Mouse (Mus musculus) small intestine, adult 2 months (tissue): ENCODE results near the gene Gabbr2. TPM values are rescaled to one million over a fixed set of nuclear protein-coding genes. Genes with fewer than 3 reads are reported as not detected.

Experiments
- H3K27ac ChIP-seq: fragments of 200-500 bp; 2 replicates; pipeline ENCODE4 v1.5.1; 2012; ENCODE audit warnings: low read depth, low read length, control low read depth, inconsistent platforms; ENCODE audit not compliant: insufficient read depth
- H3K27me3 ChIP-seq: fragments of 200-500 bp; 2 replicates; pipeline ENCODE4 v1.6.1; 2012; ENCODE audit warnings: mild to moderate bottlenecking, moderate library complexity, low read length, inconsistent platforms; ENCODE audit not compliant: control insufficient read depth, insufficient read depth
- H3K36me3 ChIP-seq: fragments of 200-500 bp; 2 replicates; pipeline ENCODE4 v1.6.1; 2012; ENCODE audit warnings: mild to moderate bottlenecking, low read length, control low read depth, inconsistent platforms; ENCODE audit not compliant: control insufficient read depth, insufficient read depth
- H3K4me1 ChIP-seq: fragments of 200-500 bp; 2 replicates; pipeline ENCODE4 v1.6.1; 2012; ENCODE audit warnings: low read length, inconsistent platforms, mixed read lengths; ENCODE audit not compliant: control insufficient read depth, insufficient read depth, insufficient read length
- H3K4me3 ChIP-seq: fragments of 200-500 bp; 2 replicates; pipeline ENCODE4 v1.5.1; 2012; ENCODE audit warnings: low read depth, mild to moderate bottlenecking, control low read depth, inconsistent platforms, low read length, moderate library complexity
- CTCF ChIP-seq: fragments of 200-500 bp; IDR thresholded peaks from 2 replicates; pipeline ENCODE4 v1.5.1; 2012; ENCODE audit warnings: low read depth, mild to moderate bottlenecking, control low read depth, inconsistent platforms, low read length, moderate library complexity, mixed read lengths; ENCODE audit not compliant: insufficient replicate concordance, insufficient read length; ENCODE audit errors: extremely low read depth
- POLR2A ChIP-seq: fragments of 200-500 bp; IDR thresholded peaks from 2 replicates; pipeline ENCODE4 v1.6.1; 2012; ENCODE audit warnings: low read depth, mild to moderate bottlenecking, control low read depth, inconsistent platforms, low read length, moderate library complexity
- WGBS: fragments of 180-500 bp; shearing (Covaris S2); methylation state at CpG from one replicate; pipeline ENCODE4 v1.1.7; 2018; 5-methylcytosine and 5-hydroxymethylcytosine counted together
- polyA plus RNA-seq: library from polyadenylated mRNA; depleted of rRNA; stranded (reverse); fragments of >200 nt; gene quantifications from 2 replicates; pipeline ENCODE4 v1.2.3, GENCODE M21; 2012

Gene Gabbr2
- polyA plus RNA-seq, 1 experiment, result 0.74 TPM

DNA sequence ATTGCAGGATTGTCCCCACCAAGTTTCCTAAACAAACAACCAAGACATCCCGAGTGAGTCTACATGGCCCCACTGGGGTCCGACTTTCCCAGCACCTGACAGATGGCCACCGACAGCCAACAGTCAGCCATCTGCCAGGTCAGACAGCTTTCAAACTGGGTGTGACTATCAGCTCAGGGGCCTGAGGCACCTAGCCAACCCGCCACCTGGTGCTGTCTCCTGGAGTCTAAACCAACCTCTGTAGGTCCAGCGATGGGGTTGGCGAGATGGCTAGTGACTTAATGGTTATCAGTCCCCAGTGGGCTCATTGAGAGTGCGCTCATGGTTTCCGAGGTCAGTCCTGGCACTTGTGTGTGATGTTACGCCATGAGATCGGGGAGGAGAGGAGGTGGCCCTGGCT is 366.6 kb downstream of the Gabbr2 start:
- TF ChIP-seq POLR2A, result no peak
- no peak for TF ChIP-seq CTCF
- 54% methylated on average over 10 of the region's 10 CpGs for WGBS
- H3K27me3 ChIP-seq, result no peaks in the 10 kb centered on the region
- peaks cover 15% of the 10 kb centered on the region for H3K4me1 ChIP-seq
- H3K36me3 ChIP-seq, result no peaks in the 10 kb centered on the region; the same call in 1 of the 2 replicates
- no peak overlapping the region for H3K27ac ChIP-seq
- H3K4me3 ChIP-seq, result no peak overlapping the region

GRCm38 (mm10) chr4:46623007-46623406 is 368.7 kb downstream of the Gabbr2 start:
- Histone ChIP-seq H3K27me3 (no peaks in the 10 kb centered on the region), H3K36me3 (no peaks in the 10 kb centered on the region), H3K4me3 (no peak overlapping the region), H3K4me1 (peaks cover 5% of the 10 kb centered on the region; the same call in 1 of the 2 replicates), H3K27ac (no peak overlapping the region)
- TF ChIP-seq CTCF, result no peak
- no peak for TF ChIP-seq POLR2A
- WGBS, result 63% methylated on average over 5 of the region's 5 CpGs

- WGBS, result 85% methylated on average over 8 of the region's 8 CpGs
- peaks cover 5% of the 10 kb centered on the region; the same call in 1 of the 2 replicates for H3K4me1 ChIP-seq
- TF ChIP-seq CTCF, result no peak
- TF ChIP-seq POLR2A, result no peak
- no peaks in the 10 kb centered on the region for H3K36me3 ChIP-seq
- no peaks in the 10 kb centered on the region for H3K27me3 ChIP-seq
- H3K27ac ChIP-seq, result no peak overlapping the region
- H3K4me3 ChIP-seq, result no peak overlapping the region
Measured at GRCm38 (mm10) chr4:46620946-46621345, 370.7 kb downstream of the Gabbr2 start.

DNA sequence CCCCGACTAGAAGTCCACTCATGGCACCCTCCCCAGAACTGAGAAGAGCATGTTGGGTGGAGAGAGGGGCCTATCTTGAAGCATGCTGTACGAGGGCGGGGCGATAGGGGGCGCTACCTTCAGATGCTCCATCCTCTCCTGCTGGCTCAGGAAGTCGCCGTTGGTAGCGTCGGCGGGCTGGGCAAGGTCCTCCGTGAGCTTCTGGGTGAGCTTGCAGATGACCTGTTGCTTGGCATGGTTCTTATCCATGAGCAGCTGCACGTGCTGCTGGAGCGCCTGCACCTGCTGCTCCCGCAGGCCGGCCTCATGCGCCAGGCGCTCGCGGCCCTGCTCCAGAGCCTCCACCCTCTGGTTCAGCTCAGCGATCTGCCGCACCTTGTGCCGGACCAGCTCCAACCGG is 371.3 kb downstream of the Gabbr2 start:
- Histone ChIP-seq H3K4me3 (no peak overlapping the region), H3K27ac (no peak overlapping the region), H3K27me3 (no peaks in the 10 kb centered on the region), H3K4me1 (peaks cover 5% of the 10 kb centered on the region; the same call in 1 of the 2 replicates), H3K36me3 (peaks cover 2% of the 10 kb centered on the region; the same call in 1 of the 2 replicates)
- no peak for TF ChIP-seq POLR2A
- peak; percentile 57; the same call in 1 of the 2 replicates for TF ChIP-seq CTCF
- 13% methylated on average over 23 of the region's 23 CpGs for WGBS

DNA sequence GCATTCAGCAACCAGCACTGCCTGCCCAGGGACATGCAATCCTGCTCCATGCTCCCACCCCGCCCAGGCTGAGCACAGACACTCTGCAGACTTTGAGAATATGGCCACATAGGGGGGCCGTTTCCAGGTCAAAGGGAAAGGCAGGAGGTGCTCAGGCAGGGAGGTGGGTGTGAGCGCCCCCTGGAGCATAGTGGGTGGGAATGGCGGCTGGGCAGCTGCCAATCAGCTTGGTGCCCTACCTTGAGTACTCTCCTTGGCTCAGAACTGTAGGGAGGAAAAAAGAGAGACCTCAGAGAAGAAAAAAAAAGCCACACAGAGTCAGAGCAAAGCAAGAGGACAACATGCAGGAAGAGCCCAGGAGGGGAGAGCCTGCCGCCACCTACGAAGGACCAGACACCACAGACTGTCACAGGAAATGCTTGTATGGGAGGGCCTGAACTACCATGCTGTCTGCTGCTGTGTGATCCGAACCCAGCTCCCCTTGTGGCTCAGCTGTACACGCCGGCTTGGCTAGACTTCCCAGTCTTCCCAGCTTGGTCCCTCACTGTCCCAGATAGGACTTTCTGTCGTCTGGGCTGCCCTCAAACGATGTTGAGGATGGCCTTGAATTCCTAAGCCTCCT is 373.4 kb downstream of the Gabbr2 start:
- no peak overlapping the region for H3K4me3 ChIP-seq
- peaks cover 2% of the 10 kb centered on the region; the same call in 1 of the 2 replicates for H3K36me3 ChIP-seq
- H3K27ac ChIP-seq, result no peak overlapping the region
- no peaks in the 10 kb centered on the region for H3K27me3 ChIP-seq
- TF ChIP-seq CTCF, result no peak
- no peak for TF ChIP-seq POLR2A
- H3K4me1 ChIP-seq, result peaks cover 5% of the 10 kb centered on the region; the same call in 1 of the 2 replicates
- WGBS, result 78% methylated on average over 11 of the region's 11 CpGs

DNA sequence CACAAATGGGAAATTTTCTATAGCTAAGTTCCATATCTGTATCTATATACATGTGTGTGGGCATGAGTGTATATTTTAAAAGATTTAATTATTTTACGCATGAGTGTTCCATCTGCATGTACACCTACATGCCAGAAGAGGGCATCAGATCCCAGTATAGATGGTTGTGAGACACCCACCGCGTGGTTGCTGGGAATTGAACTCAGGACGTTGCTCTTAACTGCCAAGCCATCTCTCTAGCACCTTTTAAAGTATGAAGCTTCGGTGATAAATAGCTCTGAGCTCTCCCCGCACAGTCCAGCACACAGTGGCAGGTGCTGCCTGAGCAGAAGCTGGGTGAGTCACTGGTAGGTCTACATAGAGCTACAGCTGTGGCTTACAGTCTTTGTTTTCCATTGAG is 374.3 kb downstream of the Gabbr2 start:
- H3K4me1 ChIP-seq, result peaks cover 5% of the 10 kb centered on the region; the same call in 1 of the 2 replicates
- H3K36me3 ChIP-seq, result peaks cover 2% of the 10 kb centered on the region; the same call in 1 of the 2 replicates
- no peak overlapping the region for H3K27ac ChIP-seq
- H3K27me3 ChIP-seq, result no peaks in the 10 kb centered on the region
- WGBS, result 69% methylated on average over 6 of the region's 6 CpGs
- no peak overlapping the region for H3K4me3 ChIP-seq
- TF ChIP-seq POLR2A (no peak), CTCF (peak; percentile 31; the same call in 1 of the 2 replicates)

GRCm38 (mm10) chr4:46614641-46615040 is 377.0 kb downstream of the Gabbr2 start:
- H3K4me1 ChIP-seq, result no peaks in the 10 kb centered on the region
- H3K27ac ChIP-seq, result no peak overlapping the region
- TF ChIP-seq CTCF (no peak), POLR2A (no peak)
- peaks cover 2% of the 10 kb centered on the region; the same call in 1 of the 2 replicates for H3K36me3 ChIP-seq
- WGBS, result 78% methylated on average over 9 of the region's 9 CpGs
- no peak overlapping the region for H3K4me3 ChIP-seq
- H3K27me3 ChIP-seq, result no peaks in the 10 kb centered on the region
